Mouse (Mus musculus): ENCODE measurements around the gene Sos2.
"Not testable (repeated sequence)": the region's sequence is repeated elsewhere in the genome, so short reads cannot be mapped to it uniquely, and the experiment has no call there.

The Sos2 gene

GRCm38 (mm10) chr12:69674576-69675537 lies 6.8 kb downstream of the Sos2 start:
- DNase-seq (ENCODE audit: low spot score) = no peak

- no peak for DNase-seq (ENCODE audit: low spot score)
Observed at GRCm38 (mm10) chr12:69674176-69674575, 7.5 kb downstream of the Sos2 start.

GRCm38 (mm10) chr12:69666721-69667120 lies 14.9 kb downstream of the Sos2 start:
- DNase-seq (ENCODE audit: low spot score) = no peak

- no peak for DNase-seq (ENCODE audit: low spot score)
Observed at GRCm38 (mm10) chr12:69661658-69662057, 20.0 kb downstream of the Sos2 start.

- peak; percentile 81 for DNase-seq (ENCODE audit: low spot score)
Observed at GRCm38 (mm10) chr12:69653973-69654372, 27.7 kb downstream of the Sos2 start.

- no peak for DNase-seq (ENCODE audit: low spot score)
Observed at GRCm38 (mm10) chr12:69649511-69649910, 32.1 kb downstream of the Sos2 start.

GRCm38 (mm10) chr12:69645821-69646616 lies 35.6 kb downstream of the Sos2 start:
- DNase-seq (ENCODE audit: low spot score) = no peak

GRCm38 (mm10) chr12:69644877-69645276 lies 36.8 kb downstream of the Sos2 start:
- DNase-seq (ENCODE audit: low spot score) = no peak

- DNase-seq (ENCODE audit: low spot score) = no peak
Observed at GRCm38 (mm10) chr12:69642877-69643276, 38.8 kb downstream of the Sos2 start.

GRCm38 (mm10) chr12:69634761-69635160 lies 46.9 kb downstream of the Sos2 start:
- peak; percentile 16 for DNase-seq (ENCODE audit: low spot score)

- DNase-seq (ENCODE audit: low spot score) = not testable (repeated sequence)
Observed at GRCm38 (mm10) chr12:69618590-69618989, 63.1 kb downstream of the Sos2 start.

- DNase-seq (ENCODE audit: low spot score) = no peak
Observed at GRCm38 (mm10) chr12:69604367-69604766, 77.3 kb downstream of the Sos2 start.

GRCm38 (mm10) chr12:69597446-69597845 lies 84.2 kb downstream of the Sos2 start:
- no peak for DNase-seq (ENCODE audit: low spot score)

- no peak for DNase-seq (ENCODE audit: low spot score)
Observed at GRCm38 (mm10) chr12:69593130-69593529, 88.5 kb downstream of the Sos2 start.

GRCm38 (mm10) chr12:69583270-69583629 lies 98.4 kb downstream of the Sos2 start:
- DNase-seq (ENCODE audit: low spot score) = no peak

GRCm38 (mm10) chr12:69582613-69583269 lies 98.9 kb downstream of the Sos2 start, which contains the start of gene Vcpkmt:
TSS of gene Vcpkmt (minus strand) at chr12:69583028.
- peak; percentile 93 for DNase-seq (ENCODE audit: low spot score)

- peak; percentile 44 for DNase-seq (ENCODE audit: low spot score)
Observed at GRCm38 (mm10) chr12:69582216-69582612, 99.4 kb downstream of the Sos2 start.

- DNase-seq (ENCODE audit: low spot score) = peak; percentile 25
Observed at GRCm38 (mm10) chr12:69579623-69580022, 102.0 kb downstream of the Sos2 start.

- no peak for DNase-seq (ENCODE audit: low spot score)
Observed at GRCm38 (mm10) chr12:69576120-69576627, 105.5 kb downstream of the Sos2 start.

GRCm38 (mm10) chr12:69573916-69574881 lies 107.5 kb downstream of the Sos2 start:
- peak; percentile 80 for DNase-seq (ENCODE audit: low spot score)

- DNase-seq (ENCODE audit: low spot score) = no peak
Observed at GRCm38 (mm10) chr12:69573271-69573670, 108.4 kb downstream of the Sos2 start.
